Mouse (Mus musculus) heart, postnatal 0 days (tissue): ENCODE measurements around the gene Ptgdr2.

Source experiments
- CTCF ChIP-seq: IDR thresholded peaks from 2 replicates; pipeline ENCODE4 v1.5.1; 2016; ENCODE audit warnings: antibody characterized with exemption, control low read depth, low read depth
- EP300 ChIP-seq: IDR thresholded peaks from 2 replicates; pipeline ENCODE4 v1.6.1; 2016; ENCODE audit warnings: antibody characterized with exemption, low read depth

DNA sequence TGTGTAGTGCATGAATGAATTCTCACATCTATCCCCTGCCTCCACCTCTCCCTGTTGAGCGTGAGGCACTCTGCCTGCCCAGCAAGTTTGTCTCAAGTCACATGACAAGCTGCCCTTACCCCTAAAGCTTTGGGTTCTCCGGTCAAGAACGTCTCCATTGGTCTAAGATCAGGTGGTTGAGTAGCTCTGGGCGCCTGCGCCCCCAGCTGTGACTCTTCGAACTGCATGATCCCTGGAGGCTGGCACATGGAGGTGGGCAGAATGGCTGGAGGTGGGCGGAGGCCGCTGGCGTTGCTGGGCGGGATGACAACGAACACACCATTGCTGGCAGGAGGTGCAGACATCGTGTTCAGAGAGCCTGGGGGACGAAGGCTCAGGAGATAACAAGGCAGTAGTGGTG is 47.6 kb downstream of the Ptgdr2 start:
- TF ChIP-seq CTCF (no peak), EP300 (no peak)
